Mouse (Mus musculus): ENCODE data around the gene Xpo6. TPM values are rescaled to one million over a fixed set of nuclear protein-coding genes. Genes with fewer than 3 reads are reported as not detected.

Xpo6 gene
- polyA plus RNA-seq (2012; rRNA removed) = 235 and 293 TPM in 2 replicates

DNA sequence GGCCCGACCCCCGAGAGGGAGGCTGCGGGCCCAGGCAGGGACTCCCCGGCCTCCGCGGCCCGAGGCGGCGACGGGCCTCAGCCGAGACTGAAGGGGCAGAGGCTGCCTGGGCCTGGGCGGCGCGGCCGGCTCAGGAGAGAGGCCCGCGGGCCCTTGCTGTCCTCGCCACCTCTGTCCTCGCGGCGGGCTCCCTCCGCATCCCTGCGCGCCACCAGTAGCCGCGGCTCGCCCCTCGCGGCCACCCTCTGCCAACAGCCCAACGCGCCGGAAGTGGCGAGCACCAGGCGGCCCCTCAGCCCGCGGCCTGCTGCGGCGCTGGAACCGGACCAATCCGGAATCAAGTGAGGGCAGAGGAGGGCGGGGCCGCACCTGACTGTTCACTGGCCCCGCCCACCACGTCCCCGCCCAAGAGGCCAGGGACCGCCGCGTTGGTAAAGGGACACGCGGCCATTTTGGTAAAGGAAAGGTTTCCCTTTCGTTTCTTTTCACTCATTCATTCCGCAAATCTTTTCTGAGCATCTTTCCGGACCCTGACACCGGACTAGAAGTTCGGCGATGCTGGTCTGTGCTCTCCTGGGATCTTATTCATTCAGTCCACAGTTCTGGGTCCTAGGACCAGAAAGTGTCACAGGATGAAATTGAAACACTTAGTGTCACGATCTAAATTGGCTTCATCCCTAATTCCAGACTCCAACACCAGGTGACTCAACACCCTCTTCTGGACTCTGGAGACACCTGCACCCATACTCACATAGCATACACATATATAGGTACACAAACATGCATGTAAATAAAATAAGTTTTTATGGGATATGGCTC is at the start of gene Xpo6:
TSS of gene Xpo6 (minus strand) at position 324 of the 819 bp plus-strand sequence.
- no peaks in the 10 kb centered on the region for H3K27me3 ChIP-seq (ENCODE audit: control insufficient read depth, insufficient read depth, low read length)
- H3K27ac ChIP-seq (ENCODE audit: insufficient read depth, low read length) = peak within 1 kb of the TSS; percentile 83
- H3K4me3 ChIP-seq (ENCODE audit: extremely low read depth, insufficient read depth, insufficient read length) = peak within 1 kb of the TSS; percentile 94
- TF ChIP-seq CTCF (IDR thresholded peaks at IDR 0.05; ENCODE audit: extremely low read depth, insufficient read depth, insufficient read length, insufficient replicate concordance) = no peak
- TF ChIP-seq POLR2A (IDR thresholded peaks at IDR 0.05; ENCODE audit: low read depth, low read length) = peak; percentile 59
- no peaks in the 10 kb centered on the region for H3K36me3 ChIP-seq (ENCODE audit: control insufficient read depth, insufficient read depth, low read length)
- DNase-seq (ENCODE audit: low read depth in 1 of 2, low spot score in 2 of 2) = peak; percentile 93 to 97
- WGBS = 2% methylated on average over 47 of the region's 57 CpGs
- peaks cover 9% of the 10 kb centered on the region for H3K4me1 ChIP-seq (ENCODE audit: control insufficient read depth, insufficient read depth, insufficient read length)

DNA sequence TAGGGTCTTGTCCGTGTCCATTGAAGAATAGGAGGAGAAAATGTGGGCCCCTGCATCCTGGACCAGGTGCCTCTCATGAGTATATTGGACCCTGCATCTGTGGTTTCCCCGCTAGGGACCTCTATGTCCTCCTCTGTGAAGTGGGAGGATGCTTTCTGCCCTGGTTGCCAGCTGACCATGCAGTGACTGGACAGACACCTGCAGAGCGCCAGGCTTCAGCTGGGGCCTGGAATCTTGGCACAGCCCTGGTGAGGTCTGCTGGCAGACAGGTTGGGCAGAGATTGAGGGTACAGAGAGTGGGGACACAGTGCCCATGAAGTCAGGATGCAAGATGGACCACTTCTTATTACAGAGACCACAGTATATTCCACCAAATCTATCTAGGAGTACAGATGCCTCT is 49.7 kb upstream of the Xpo6 start:
- H3K27me3 ChIP-seq (ENCODE audit: control insufficient read depth, insufficient read depth, low read length) = no peaks in the 10 kb centered on the region
- no peaks in the 10 kb centered on the region for H3K36me3 ChIP-seq (ENCODE audit: control insufficient read depth, insufficient read depth, low read length)
- WGBS = 83% methylated on average over 3 of the region's 3 CpGs
- no peak overlapping the region for H3K27ac ChIP-seq (ENCODE audit: insufficient read depth, low read length)
- TF ChIP-seq POLR2A (IDR thresholded peaks at IDR 0.05; ENCODE audit: low read depth, low read length) = no peak
- no peak for TF ChIP-seq CTCF (IDR thresholded peaks at IDR 0.05; ENCODE audit: extremely low read depth, insufficient read depth, insufficient read length, insufficient replicate concordance)
- H3K4me3 ChIP-seq (ENCODE audit: extremely low read depth, insufficient read depth, insufficient read length) = no peak overlapping the region
- H3K4me1 ChIP-seq (ENCODE audit: control insufficient read depth, insufficient read depth, insufficient read length) = no peaks in the 10 kb centered on the region
- DNase-seq (ENCODE audit: low read depth in 1 of 2, low spot score in 2 of 2) = no peak

DNA sequence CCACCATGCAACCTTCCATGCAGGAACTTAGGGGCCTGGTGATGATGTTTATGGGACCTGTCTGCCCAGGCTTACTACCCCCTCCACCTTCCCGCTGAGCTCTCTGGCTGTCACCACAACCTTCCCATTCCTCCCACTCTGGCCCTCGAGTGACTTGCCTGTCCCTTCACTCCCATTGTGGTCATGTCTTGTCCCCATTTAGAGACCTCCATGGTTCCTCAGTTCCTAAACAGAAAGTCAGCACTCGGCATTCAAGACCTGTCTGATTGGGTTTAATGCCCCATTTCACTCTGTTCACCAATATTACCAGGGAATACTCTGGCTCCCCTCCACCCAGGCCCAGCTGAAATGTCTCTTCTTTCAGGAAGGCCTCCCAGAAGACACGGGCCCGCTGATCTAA is 48.8 kb upstream of the Xpo6 start:
- Histone ChIP-seq H3K27me3 (ENCODE audit: control insufficient read depth, insufficient read depth, low read length) (no peaks in the 10 kb centered on the region), H3K27ac (ENCODE audit: insufficient read depth, low read length) (no peak overlapping the region), H3K4me1 (ENCODE audit: control insufficient read depth, insufficient read depth, insufficient read length) (no peaks in the 10 kb centered on the region), H3K4me3 (ENCODE audit: extremely low read depth, insufficient read depth, insufficient read length) (no peak overlapping the region), H3K36me3 (ENCODE audit: control insufficient read depth, insufficient read depth, low read length) (no peaks in the 10 kb centered on the region)
- 79% methylated on average over 5 of the region's 5 CpGs for WGBS
- no peak for DNase-seq (ENCODE audit: low read depth in 1 of 2, low spot score in 2 of 2)
- TF ChIP-seq POLR2A (IDR thresholded peaks at IDR 0.05; ENCODE audit: low read depth, low read length) = no peak

DNA sequence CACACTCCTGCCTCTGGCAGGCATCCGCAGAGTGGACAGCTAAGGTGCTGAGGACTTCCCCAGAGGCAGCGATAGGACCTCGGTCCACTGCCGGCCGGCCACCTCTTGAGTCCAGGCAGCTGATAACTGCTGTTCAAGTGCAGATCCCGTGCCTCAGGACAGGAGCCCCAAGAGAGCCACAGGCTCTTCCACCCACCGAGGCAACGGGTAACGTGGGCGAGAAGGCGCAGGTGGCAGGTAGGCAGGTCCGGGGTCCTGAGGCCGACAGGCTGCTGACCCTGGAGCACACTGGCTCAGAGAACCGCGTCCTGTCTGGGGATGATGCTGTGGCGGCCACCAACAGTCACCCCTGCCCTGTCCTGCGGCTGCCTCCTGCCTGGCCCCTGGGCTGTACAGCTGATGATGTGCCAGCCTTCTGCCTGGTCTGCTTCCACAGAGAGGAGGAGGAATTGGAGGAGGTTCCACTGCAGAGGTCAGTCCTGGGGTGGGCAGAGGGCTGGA is 48.4 kb upstream of the Xpo6 start:
- no peak for TF ChIP-seq CTCF (IDR thresholded peaks at IDR 0.05; ENCODE audit: extremely low read depth, insufficient read depth, insufficient read length, insufficient replicate concordance)
- H3K36me3 ChIP-seq (ENCODE audit: control insufficient read depth, insufficient read depth, low read length) = no peaks in the 10 kb centered on the region
- H3K4me3 ChIP-seq (ENCODE audit: extremely low read depth, insufficient read depth, insufficient read length) = no peak overlapping the region
- H3K27ac ChIP-seq (ENCODE audit: insufficient read depth, low read length) = no peak overlapping the region
- H3K4me1 ChIP-seq (ENCODE audit: control insufficient read depth, insufficient read depth, insufficient read length) = no peaks in the 10 kb centered on the region
- no peak for DNase-seq (ENCODE audit: low read depth in 1 of 2, low spot score in 2 of 2)
- 74% methylated on average over 17 of the region's 17 CpGs for WGBS
- H3K27me3 ChIP-seq (ENCODE audit: control insufficient read depth, insufficient read depth, low read length) = no peaks in the 10 kb centered on the region

DNA sequence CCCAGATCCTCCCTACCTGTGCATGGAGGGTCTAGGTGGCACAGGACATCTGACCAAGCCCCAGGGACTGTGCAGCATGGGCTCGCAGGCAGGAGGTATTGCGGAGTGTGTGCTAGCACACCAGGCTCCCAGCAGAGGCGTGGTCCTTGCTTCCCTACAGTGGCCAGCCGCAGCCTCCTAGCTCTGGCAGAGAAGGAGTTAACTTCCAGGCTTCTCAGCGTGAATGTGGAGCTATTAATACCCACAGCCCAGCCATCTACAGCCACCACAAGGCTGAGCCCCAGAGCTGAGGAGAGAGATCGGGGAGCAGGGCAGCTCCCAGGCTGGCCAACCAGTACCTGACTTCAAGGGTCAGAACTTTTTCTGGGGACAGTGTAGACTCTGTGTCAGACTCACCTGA is 47.8 kb upstream of the Xpo6 start:
- 29% methylated on average over 6 of the region's 6 CpGs for WGBS
- Histone ChIP-seq H3K27me3 (ENCODE audit: control insufficient read depth, insufficient read depth, low read length) (no peaks in the 10 kb centered on the region), H3K4me3 (ENCODE audit: extremely low read depth, insufficient read depth, insufficient read length) (no peak overlapping the region), H3K27ac (ENCODE audit: insufficient read depth, low read length) (no peak overlapping the region), H3K4me1 (ENCODE audit: control insufficient read depth, insufficient read depth, insufficient read length) (no peaks in the 10 kb centered on the region), H3K36me3 (ENCODE audit: control insufficient read depth, insufficient read depth, low read length) (no peaks in the 10 kb centered on the region)
- no peak for DNase-seq (ENCODE audit: low read depth in 1 of 2, low spot score in 2 of 2)
- no peak for TF ChIP-seq CTCF (IDR thresholded peaks at IDR 0.05; ENCODE audit: extremely low read depth, insufficient read depth, insufficient read length, insufficient replicate concordance)
- TF ChIP-seq POLR2A (IDR thresholded peaks at IDR 0.05; ENCODE audit: low read depth, low read length) = no peak

DNA sequence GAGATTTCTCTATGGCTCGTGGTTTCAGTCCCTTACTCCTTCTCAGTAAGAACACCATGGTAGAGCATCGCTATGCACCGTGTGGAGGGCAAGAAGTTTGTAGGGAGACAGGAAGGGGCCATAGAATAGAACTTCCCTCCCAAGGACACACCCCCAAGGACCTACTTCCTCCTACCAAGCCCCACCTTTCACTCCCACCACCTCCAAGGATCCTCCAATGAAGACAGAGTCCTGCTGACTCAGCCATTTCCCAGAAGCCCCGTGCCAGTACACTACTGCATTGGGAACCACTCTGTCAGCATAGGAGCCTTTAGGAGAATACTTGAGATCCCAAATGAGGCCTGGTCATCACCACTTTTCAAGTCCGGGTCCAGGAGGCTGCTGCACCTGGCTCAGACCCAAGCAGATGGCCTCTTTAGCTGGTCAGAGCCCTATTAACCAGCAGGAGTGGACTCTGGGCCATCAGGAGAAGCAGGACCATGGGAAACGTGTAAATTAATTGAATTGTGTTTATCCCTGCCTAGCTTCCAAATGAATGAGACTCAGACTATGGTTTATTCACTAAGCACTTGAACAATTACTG is 44.0 kb upstream of the Xpo6 start:
- H3K36me3 ChIP-seq (ENCODE audit: control insufficient read depth, insufficient read depth, low read length) = no peaks in the 10 kb centered on the region
- H3K27ac ChIP-seq (ENCODE audit: insufficient read depth, low read length) = no peak overlapping the region
- 53% methylated on average over 6 of the region's 6 CpGs for WGBS
- H3K4me1 ChIP-seq (ENCODE audit: control insufficient read depth, insufficient read depth, insufficient read length) = no peaks in the 10 kb centered on the region
- TF ChIP-seq CTCF (IDR thresholded peaks at IDR 0.05; ENCODE audit: extremely low read depth, insufficient read depth, insufficient read length, insufficient replicate concordance) = no peak
- no peak for TF ChIP-seq POLR2A (IDR thresholded peaks at IDR 0.05; ENCODE audit: low read depth, low read length)
- no peak overlapping the region for H3K4me3 ChIP-seq (ENCODE audit: extremely low read depth, insufficient read depth, insufficient read length)
- H3K27me3 ChIP-seq (ENCODE audit: control insufficient read depth, insufficient read depth, low read length) = no peaks in the 10 kb centered on the region
- no peak for DNase-seq (ENCODE audit: low read depth in 1 of 2, low spot score in 2 of 2)

DNA sequence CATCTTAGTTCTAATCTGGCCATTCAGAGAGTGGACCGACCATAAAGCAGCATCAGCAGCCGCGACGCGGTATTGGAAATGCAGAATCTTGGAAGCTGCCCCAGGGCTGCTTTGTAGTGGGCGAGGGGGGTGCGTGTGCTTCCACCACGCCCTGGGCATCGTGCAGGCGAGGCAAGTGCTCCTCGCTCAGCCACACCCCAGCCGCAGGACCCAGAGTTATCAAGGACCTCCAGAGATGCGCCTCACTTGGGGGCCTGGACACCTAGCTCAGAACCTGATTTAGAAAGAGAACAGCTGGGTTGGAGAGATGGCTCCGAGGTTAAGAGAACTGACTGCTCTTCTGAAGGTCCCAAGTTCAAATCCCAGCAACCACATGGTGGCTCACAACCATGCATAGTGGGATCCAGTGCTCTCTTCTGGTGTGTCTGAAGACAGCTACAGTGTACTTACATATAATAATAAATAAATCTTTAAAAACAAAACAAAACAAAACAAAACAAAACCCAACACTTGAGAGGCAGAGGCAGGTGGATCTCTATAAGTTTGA is 40.6 kb upstream of the Xpo6 start:
- no peak for TF ChIP-seq CTCF (IDR thresholded peaks at IDR 0.05; ENCODE audit: extremely low read depth, insufficient read depth, insufficient read length, insufficient replicate concordance)
- no peak for TF ChIP-seq POLR2A (IDR thresholded peaks at IDR 0.05; ENCODE audit: low read depth, low read length)
- no peak overlapping the region for H3K4me3 ChIP-seq (ENCODE audit: extremely low read depth, insufficient read depth, insufficient read length)
- 90% methylated on average over 14 of the region's 14 CpGs for WGBS
- no peaks in the 10 kb centered on the region for H3K36me3 ChIP-seq (ENCODE audit: control insufficient read depth, insufficient read depth, low read length)
- H3K4me1 ChIP-seq (ENCODE audit: control insufficient read depth, insufficient read depth, insufficient read length) = peaks cover 12% of the 10 kb centered on the region; the same call in 1 of the 2 replicates
- no peaks in the 10 kb centered on the region for H3K27me3 ChIP-seq (ENCODE audit: control insufficient read depth, insufficient read depth, low read length)
- DNase-seq (ENCODE audit: low read depth in 1 of 2, low spot score in 2 of 2) = no peak
- H3K27ac ChIP-seq (ENCODE audit: insufficient read depth, low read length) = no peak overlapping the region

Measured in spleen, adult 2 months (tissue).